Mouse (Mus musculus): ENCODE results near the gene Cadps. TPM values are rescaled to one million over a fixed set of nuclear protein-coding genes. Genes with fewer than 3 reads are reported as not detected.

Cadps gene
- polyA plus RNA-seq, 1 experiment = not detected

- TF ChIP-seq CTCF (IDR thresholded peaks at IDR 0.05; ENCODE audit: control insufficient read depth, insufficient read depth, insufficient read length) (no peak), MYOG (IDR thresholded peaks at IDR 0.05; ENCODE audit: control insufficient read depth, extremely low read depth, insufficient read length) (no peak), MYOD1 (IDR thresholded peaks at IDR 0.05; ENCODE audit: control insufficient read depth, insufficient read length, low read depth) (no peak), MAX (IDR thresholded peaks at IDR 0.05) (no peak), FOSL1 (IDR thresholded peaks at IDR 0.05; ENCODE audit: insufficient read depth, low read length, poor library complexity, severe bottlenecking) (no peak)
- Histone ChIP-seq H3K79me2 (ENCODE audit: control insufficient read depth, insufficient read depth) (no peaks in the 10 kb centered on the region), H3K36me3 (ENCODE audit: control insufficient read depth, insufficient read depth) (no peaks in the 10 kb centered on the region), H3ac (ENCODE audit: control insufficient read depth, insufficient read length, low read depth) (no peak overlapping the region), H3K79me3 (ENCODE audit: low read depth) (no peaks in the 10 kb centered on the region), H3K27me3 (ENCODE audit: control insufficient read depth, insufficient read depth, insufficient read length) (peaks cover 7% of the 10 kb centered on the region), H3K4me3 (ENCODE audit: insufficient read depth, poor library complexity, severe bottlenecking) (no peak overlapping the region)
These were observed 412.6 kb downstream of the Cadps start for GRCm38 (mm10) chr14:12410276-12410675.

- TF ChIP-seq USF1 (IDR thresholded peaks at IDR 0.05; ENCODE audit: low read depth) (no peak), CEBPB (IDR thresholded peaks at IDR 0.05; ENCODE audit: low read depth) (no peak), MYOG (IDR thresholded peaks at IDR 0.05; ENCODE audit: control insufficient read depth, extremely low read depth, insufficient read length) (no peak), CTCF (IDR thresholded peaks at IDR 0.05; ENCODE audit: control insufficient read depth, insufficient read depth, insufficient read length) (no peak), MAX (IDR thresholded peaks at IDR 0.05) (no peak), MYOD1 (IDR thresholded peaks at IDR 0.05; ENCODE audit: control insufficient read depth, insufficient read length, low read depth) (no peak), FOSL1 (IDR thresholded peaks at IDR 0.05; ENCODE audit: insufficient read depth, low read length, poor library complexity, severe bottlenecking) (no peak)
- Histone ChIP-seq H3K79me3 (ENCODE audit: low read depth) (no peaks in the 10 kb centered on the region), H3K36me3 (ENCODE audit: control insufficient read depth, insufficient read depth) (no peaks in the 10 kb centered on the region), H3K79me2 (ENCODE audit: control insufficient read depth, insufficient read depth) (no peaks in the 10 kb centered on the region), H3ac (ENCODE audit: control insufficient read depth, insufficient read length, low read depth) (no peak overlapping the region), H3K4me3 (ENCODE audit: insufficient read depth, poor library complexity, severe bottlenecking) (no peak overlapping the region), H3K27me3 (ENCODE audit: control insufficient read depth, insufficient read depth, insufficient read length) (peaks cover 7% of the 10 kb centered on the region)
These were observed 413.1 kb downstream of the Cadps start for GRCm38 (mm10) chr14:12409811-12410210.

GRCm38 (mm10) chr14:12406588-12406987, 416.3 kb downstream of the Cadps start:
- Histone ChIP-seq H3K36me3 (ENCODE audit: control insufficient read depth, insufficient read depth) (no peaks in the 10 kb centered on the region), H3K4me3 (ENCODE audit: insufficient read depth, poor library complexity, severe bottlenecking) (no peak overlapping the region), H3K79me2 (ENCODE audit: control insufficient read depth, insufficient read depth) (no peaks in the 10 kb centered on the region), H3K79me3 (ENCODE audit: low read depth) (no peaks in the 10 kb centered on the region), H3ac (ENCODE audit: control insufficient read depth, insufficient read length, low read depth) (no peak overlapping the region), H3K27me3 (ENCODE audit: control insufficient read depth, insufficient read depth, insufficient read length) (peaks cover 7% of the 10 kb centered on the region)
- no peak for TF ChIP-seq CTCF (IDR thresholded peaks at IDR 0.05; ENCODE audit: control insufficient read depth, insufficient read depth, insufficient read length)
- TF ChIP-seq MYOD1 (IDR thresholded peaks at IDR 0.05; ENCODE audit: control insufficient read depth, insufficient read length, low read depth) = no peak
- no peak for TF ChIP-seq MYOG (IDR thresholded peaks at IDR 0.05; ENCODE audit: control insufficient read depth, extremely low read depth, insufficient read length)
- no peak for TF ChIP-seq FOSL1 (IDR thresholded peaks at IDR 0.05; ENCODE audit: insufficient read depth, low read length, poor library complexity, severe bottlenecking)
- no peak for TF ChIP-seq USF1 (IDR thresholded peaks at IDR 0.05; ENCODE audit: low read depth)
- TF ChIP-seq CEBPB (IDR thresholded peaks at IDR 0.05; ENCODE audit: low read depth) = no peak

- no peak for TF ChIP-seq MYOG (IDR thresholded peaks at IDR 0.05; ENCODE audit: control insufficient read depth, extremely low read depth, insufficient read length)
- TF ChIP-seq USF1 (IDR thresholded peaks at IDR 0.05; ENCODE audit: low read depth) = no peak
- no peak for TF ChIP-seq CTCF (IDR thresholded peaks at IDR 0.05; ENCODE audit: control insufficient read depth, insufficient read depth, insufficient read length)
- TF ChIP-seq CEBPB (IDR thresholded peaks at IDR 0.05; ENCODE audit: low read depth) = no peak
- no peak for TF ChIP-seq FOSL1 (IDR thresholded peaks at IDR 0.05; ENCODE audit: insufficient read depth, low read length, poor library complexity, severe bottlenecking)
- no peak for TF ChIP-seq MYOD1 (IDR thresholded peaks at IDR 0.05; ENCODE audit: control insufficient read depth, insufficient read length, low read depth)
- no peak for TF ChIP-seq MAX (IDR thresholded peaks at IDR 0.05)
These were observed 417.7 kb downstream of the Cadps start for GRCm38 (mm10) chr14:12405201-12405600.

GRCm38 (mm10) chr14:12404724-12405123, 418.2 kb downstream of the Cadps start:
- Histone ChIP-seq H3K79me3 (ENCODE audit: low read depth) (no peaks in the 10 kb centered on the region), H3ac (ENCODE audit: control insufficient read depth, insufficient read length, low read depth) (no peak overlapping the region), H3K36me3 (ENCODE audit: control insufficient read depth, insufficient read depth) (no peaks in the 10 kb centered on the region), H3K79me2 (ENCODE audit: control insufficient read depth, insufficient read depth) (no peaks in the 10 kb centered on the region), H3K4me3 (ENCODE audit: insufficient read depth, poor library complexity, severe bottlenecking) (no peak overlapping the region), H3K27me3 (ENCODE audit: control insufficient read depth, insufficient read depth, insufficient read length) (peaks cover 7% of the 10 kb centered on the region)
- TF ChIP-seq MYOD1 (IDR thresholded peaks at IDR 0.05; ENCODE audit: control insufficient read depth, insufficient read length, low read depth) (no peak), USF1 (IDR thresholded peaks at IDR 0.05; ENCODE audit: low read depth) (no peak), CTCF (IDR thresholded peaks at IDR 0.05; ENCODE audit: control insufficient read depth, insufficient read depth, insufficient read length) (no peak)

More at GRCm38 (mm10) chr14:12405201-12405600, 417.7 kb downstream of the Cadps start:
- Histone ChIP-seq H3K27me3 (ENCODE audit: control insufficient read depth, insufficient read depth, insufficient read length) (peaks cover 7% of the 10 kb centered on the region), H3K79me2 (ENCODE audit: control insufficient read depth, insufficient read depth) (no peaks in the 10 kb centered on the region), H3K36me3 (ENCODE audit: control insufficient read depth, insufficient read depth) (no peaks in the 10 kb centered on the region), H3K4me3 (ENCODE audit: insufficient read depth, poor library complexity, severe bottlenecking) (no peak overlapping the region), H3ac (ENCODE audit: control insufficient read depth, insufficient read length, low read depth) (no peak overlapping the region), H3K79me3 (ENCODE audit: low read depth) (no peaks in the 10 kb centered on the region)

GRCm38 (mm10) chr14:12404052-12404451, 418.8 kb downstream of the Cadps start:
- Histone ChIP-seq H3K36me3 (ENCODE audit: control insufficient read depth, insufficient read depth) (no peaks in the 10 kb centered on the region), H3ac (ENCODE audit: control insufficient read depth, insufficient read length, low read depth) (no peak overlapping the region), H3K4me3 (ENCODE audit: insufficient read depth, poor library complexity, severe bottlenecking) (no peak overlapping the region), H3K79me3 (ENCODE audit: low read depth) (no peaks in the 10 kb centered on the region), H3K27me3 (ENCODE audit: control insufficient read depth, insufficient read depth, insufficient read length) (peaks cover 7% of the 10 kb centered on the region), H3K79me2 (ENCODE audit: control insufficient read depth, insufficient read depth) (no peaks in the 10 kb centered on the region)
- TF ChIP-seq MYOG (IDR thresholded peaks at IDR 0.05; ENCODE audit: control insufficient read depth, extremely low read depth, insufficient read length) (no peak), FOSL1 (IDR thresholded peaks at IDR 0.05; ENCODE audit: insufficient read depth, low read length, poor library complexity, severe bottlenecking) (no peak), CEBPB (IDR thresholded peaks at IDR 0.05; ENCODE audit: low read depth) (no peak), USF1 (IDR thresholded peaks at IDR 0.05; ENCODE audit: low read depth) (no peak), MAX (IDR thresholded peaks at IDR 0.05) (no peak)
